Mouse (Mus musculus) stomach, postnatal 0 days (tissue): ENCODE results near the gene Aff4. TPM values are rescaled to one million over a fixed set of nuclear protein-coding genes. Genes with fewer than 3 reads are reported as not detected.

Source experiments
- ATAC-seq: fragments of 200-750 bp; cut with Nextera tagmentation; 2 replicates; pipeline ENCODE4 v1.8.0; 2017; ENCODE audit not compliant: low FRiP score, low TSS enrichment
- DNase-seq: peaks from one replicate; pipeline ENCODE4 v3.0.0-alpha.2; 2016; ENCODE audit warnings: low spot score
- H3K27ac ChIP-seq: fragments of 300-500 bp; sonication (generic); replicated peaks from 2 replicates; pipeline ENCODE4 v1.5.1; 2014; ENCODE audit warnings: mild to moderate bottlenecking, control low read depth
- H3K27me3 ChIP-seq: fragments of 300-500 bp; sonication (generic); 2 replicates; pipeline ENCODE4 v1.6.1; 2014; ENCODE audit warnings: low read length; ENCODE audit not compliant: control insufficient read depth, insufficient read depth
- H3K36me3 ChIP-seq: fragments of 300-500 bp; sonication (generic); 2 replicates; pipeline ENCODE4 v1.6.1; 2014; ENCODE audit warnings: low read length, mixed read lengths; ENCODE audit not compliant: control insufficient read depth, insufficient read depth
- H3K4me1 ChIP-seq: fragments of 300-500 bp; sonication (generic); replicated peaks from 2 replicates; pipeline ENCODE4 v1.6.1; 2014; ENCODE audit warnings: antibody characterized with exemption; ENCODE audit not compliant: control insufficient read depth, insufficient read depth
- H3K4me2 ChIP-seq: fragments of 300-500 bp; sonication (generic); replicated peaks from 2 replicates; pipeline ENCODE4 v1.6.1; 2014; ENCODE audit warnings: low read depth, mild to moderate bottlenecking, control low read depth, moderate library complexity
- H3K4me3 ChIP-seq: fragments of 300-500 bp; sonication (generic); 2 replicates; pipeline ENCODE4 v1.5.1; 2014; ENCODE audit warnings: low read depth, low read length, control low read depth
- H3K9ac ChIP-seq: fragments of 300-500 bp; sonication (generic); 2 replicates; pipeline ENCODE4 v1.6.1; 2014; ENCODE audit warnings: mild to moderate bottlenecking, low read length, control low read depth, mixed read lengths
- H3K9me3 ChIP-seq: fragments of 300-500 bp; sonication (generic); 2 replicates; pipeline ENCODE4 v1.6.1; 2016; ENCODE audit warnings: low read length; ENCODE audit not compliant: control insufficient read depth
- CTCF ChIP-seq: IDR thresholded peaks from 2 replicates; pipeline ENCODE4 v1.5.1; 2016; ENCODE audit warnings: antibody characterized with exemption, low read depth, mild to moderate bottlenecking, moderate library complexity
- EP300 ChIP-seq: optimal IDR thresholded peaks from 2 replicates; pipeline ENCODE3; 2016; ENCODE audit warnings: antibody characterized with exemption
- WGBS: fragments of 180-500 bp; shearing (Covaris S2); extraction: QIAGEN DNeasy Blood & Tissue Kit; methylation state at CpG from one replicate; pipeline ENCODE4 v1.1.7; 2014; 5-methylcytosine and 5-hydroxymethylcytosine counted together
- polyA plus RNA-seq: library from polyadenylated mRNA; unstranded; fragments of >200 nt; fragmentation: Nextera tagmentation; extraction: Ambion mirVana; gene quantifications from 2 replicates; pipeline ENCODE4 v1.2.1, GENCODE M21; 2015

Aff4 gene
- polyA plus RNA-seq, 1 experiment from 2014 or later = 28.5 TPM

DNA sequence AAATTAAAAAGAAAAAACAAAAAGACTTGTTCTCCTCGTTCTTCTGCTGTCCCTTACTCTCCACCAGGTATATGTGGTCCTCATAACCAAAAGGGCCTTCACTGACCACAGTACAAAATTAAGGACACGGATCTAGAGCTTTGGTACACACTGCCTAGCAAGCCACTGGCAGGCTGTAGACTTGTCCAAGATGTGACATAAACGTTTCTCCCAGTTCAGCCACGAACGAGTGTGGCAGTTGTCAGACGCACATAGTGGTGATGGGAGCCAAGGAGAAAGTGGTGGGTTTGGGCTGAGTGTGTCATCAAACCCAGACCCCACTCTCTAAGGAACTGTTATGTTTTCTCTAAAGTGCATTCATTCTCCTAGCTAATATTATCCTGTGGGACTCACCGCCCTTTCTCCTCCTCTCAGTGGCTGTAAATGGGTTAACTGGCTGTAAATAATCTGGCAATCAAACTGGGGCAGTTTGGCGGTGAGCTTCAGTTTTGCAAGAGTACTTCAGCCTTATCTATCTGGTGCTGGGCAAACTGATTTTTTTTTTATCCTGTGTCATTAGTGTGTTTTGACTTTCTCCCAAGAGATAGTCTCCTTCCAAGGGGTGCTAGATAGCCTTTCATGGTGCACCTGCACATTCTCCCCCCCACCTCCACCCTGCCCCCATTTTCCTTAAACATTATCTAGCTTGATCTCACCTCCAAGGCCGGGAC lies 80.9 kb downstream of the Aff4 start:
- peak overlapping the region; percentile 80 for H3K4me3 ChIP-seq
- DNase-seq (no peak), ATAC-seq (peak; percentile 50; the same call in 1 of the 2 replicates)
- peak overlapping the region; percentile 54 for H3K9ac ChIP-seq
- 9% methylated on average over 9 of the region's 9 CpGs for WGBS
- H3K27me3 ChIP-seq = no peaks in the 10 kb centered on the region
- H3K9me3 ChIP-seq = no peaks in the 10 kb centered on the region
- H3K4me2 ChIP-seq = peak overlapping the region; percentile 88
- TF ChIP-seq CTCF = no peak
- no peak for TF ChIP-seq EP300
- H3K36me3 ChIP-seq = no peaks in the 10 kb centered on the region
- H3K27ac ChIP-seq = peak overlapping the region; percentile 67; the same call in 1 of the 2 replicates
- H3K4me1 ChIP-seq = no peaks in the 10 kb centered on the region; the same call in 1 of the 2 replicates

DNA sequence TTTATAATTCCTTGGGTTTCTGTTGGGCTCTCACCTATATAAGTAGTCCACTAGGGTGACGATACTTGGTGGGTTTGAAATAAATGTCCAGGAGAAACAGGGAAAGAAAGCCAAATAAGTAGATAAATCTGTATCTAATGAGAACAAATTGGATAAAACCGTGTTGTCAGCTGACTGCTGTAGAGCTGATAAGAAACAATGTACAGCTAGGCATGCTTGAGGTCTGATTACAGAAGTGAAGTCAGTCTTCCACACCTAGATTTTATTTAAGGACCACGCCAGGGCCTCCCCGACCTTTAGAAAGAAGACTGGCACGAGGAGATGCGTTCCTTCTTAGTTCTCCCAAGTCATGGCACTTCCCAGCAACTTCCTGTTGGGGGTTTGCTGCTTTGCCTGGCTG lies 82.4 kb downstream of the Aff4 start:
- Histone ChIP-seq H3K27me3 (no peaks in the 10 kb centered on the region), H3K4me3 (no peak overlapping the region), H3K4me1 (no peaks in the 10 kb centered on the region; the same call in 1 of the 2 replicates), H3K9ac (no peak overlapping the region), H3K36me3 (no peaks in the 10 kb centered on the region), H3K4me2 (no peak overlapping the region), H3K27ac (no peak overlapping the region), H3K9me3 (no peaks in the 10 kb centered on the region)
- WGBS = 44% methylated on average over 6 of the region's 6 CpGs
- TF ChIP-seq EP300 (no peak), CTCF (no peak)
- DNase-seq = no peak
- no peak for ATAC-seq

DNA sequence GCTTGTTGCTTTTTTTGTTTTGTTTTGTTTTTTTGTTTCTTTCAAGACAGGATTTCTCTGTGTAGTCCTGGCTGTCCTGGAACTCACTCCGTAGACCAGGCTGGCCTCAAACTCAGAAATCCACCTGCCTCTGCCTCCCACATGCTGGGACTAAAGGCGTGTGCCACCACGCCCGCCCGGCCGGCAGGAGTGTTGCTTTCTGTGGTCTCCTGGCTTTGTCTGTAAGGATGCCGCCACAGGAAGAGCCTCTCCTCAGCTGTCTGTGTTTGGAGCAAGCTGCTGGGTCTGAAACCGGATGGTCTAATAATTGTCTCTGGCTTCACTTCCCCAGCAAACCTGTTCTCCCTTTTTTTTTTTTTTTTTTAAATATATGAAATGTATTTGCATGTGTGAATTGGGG lies 84.9 kb downstream of the Aff4 start:
- Histone ChIP-seq H3K4me3 (no peak overlapping the region), H3K36me3 (no peaks in the 10 kb centered on the region), H3K27me3 (no peaks in the 10 kb centered on the region), H3K4me1 (no peaks in the 10 kb centered on the region), H3K27ac (no peak overlapping the region), H3K4me2 (no peak overlapping the region), H3K9me3 (no peaks in the 10 kb centered on the region), H3K9ac (no peak overlapping the region)
- no peak for ATAC-seq
- DNase-seq = no peak
- TF ChIP-seq EP300 (no peak), CTCF (no peak)
- 79% methylated on average over 8 of the region's 8 CpGs for WGBS

DNA sequence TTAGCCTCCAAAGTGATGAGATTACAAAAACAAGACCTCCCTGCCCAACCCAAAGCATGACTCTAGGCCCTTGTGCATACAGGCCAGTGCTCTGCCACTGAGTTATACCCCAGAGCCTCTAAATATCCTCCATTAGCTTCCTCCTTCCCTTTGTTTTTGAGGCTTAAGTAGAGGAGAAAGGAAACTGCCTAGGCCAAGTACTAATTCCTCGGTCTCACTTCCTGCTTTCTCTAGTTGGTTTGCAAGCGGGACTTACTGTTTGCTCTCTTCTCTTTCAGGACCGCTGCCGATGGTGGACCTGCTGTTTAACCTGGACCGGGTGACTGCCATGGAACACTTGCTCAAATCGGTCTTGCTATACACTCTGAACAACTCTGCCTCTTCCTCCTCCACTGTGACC lies 85.7 kb downstream of the Aff4 start:
- H3K4me3 ChIP-seq = no peak overlapping the region
- no peaks in the 10 kb centered on the region for H3K36me3 ChIP-seq
- no peak for ATAC-seq
- no peak overlapping the region for H3K9ac ChIP-seq
- WGBS = 77% methylated on average over 6 of the region's 6 CpGs
- no peak for DNase-seq
- no peaks in the 10 kb centered on the region for H3K4me1 ChIP-seq
- TF ChIP-seq EP300 = no peak
- TF ChIP-seq CTCF = no peak
- H3K27ac ChIP-seq = no peak overlapping the region
- H3K4me2 ChIP-seq = no peak overlapping the region
- H3K9me3 ChIP-seq = no peaks in the 10 kb centered on the region
- no peaks in the 10 kb centered on the region for H3K27me3 ChIP-seq

DNA sequence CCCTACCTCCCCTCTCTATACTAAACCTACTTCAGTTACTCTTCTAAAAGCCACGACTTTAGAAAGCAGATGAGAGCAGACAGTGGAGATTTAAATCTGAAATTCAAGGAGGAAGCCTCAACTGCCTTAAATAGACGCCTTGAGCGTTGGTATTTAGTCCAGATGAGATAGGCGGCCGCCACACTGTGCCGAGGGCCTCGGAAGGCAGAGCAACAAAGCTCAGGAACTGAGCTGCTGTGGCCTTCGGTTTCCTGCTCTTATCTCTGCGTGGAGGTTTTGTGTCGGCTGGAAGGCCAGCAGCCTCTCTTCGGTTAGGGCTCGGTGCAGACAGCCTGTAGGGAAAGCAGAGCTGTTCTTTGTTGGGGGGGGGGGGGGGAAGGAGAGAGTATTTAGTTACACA lies 91.3 kb downstream of the Aff4 start:
- whole genome bisulfite sequencing = 32% methylated on average over 12 of the region's 12 CpGs

DNA sequence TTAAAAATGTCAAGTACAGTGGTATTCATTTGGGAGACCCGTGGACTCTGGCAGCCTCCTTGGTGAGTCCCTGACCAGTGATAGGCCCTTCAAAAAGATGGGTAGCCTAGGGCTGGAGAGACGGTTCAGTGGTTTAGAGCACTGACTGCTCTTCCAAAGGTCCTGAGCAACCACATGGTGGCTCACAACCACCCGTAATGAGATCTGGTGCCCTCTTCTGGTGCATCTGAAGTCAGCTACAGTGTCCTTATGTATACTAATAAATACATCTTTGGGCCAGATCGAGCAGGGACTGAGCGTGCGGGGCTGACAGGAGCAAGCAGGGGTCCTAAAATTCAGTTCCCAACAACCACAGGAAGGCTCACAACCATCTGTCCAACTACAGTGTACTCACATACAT lies 93.2 kb downstream of the Aff4 start:
- TF ChIP-seq CTCF (peak; percentile 75), EP300 (no peak)
- no peak overlapping the region for H3K4me2 ChIP-seq
- H3K9me3 ChIP-seq = no peaks in the 10 kb centered on the region
- H3K4me3 ChIP-seq = no peak overlapping the region
- no peaks in the 10 kb centered on the region for H3K27me3 ChIP-seq
- WGBS = 36% methylated on average over 6 of the region's 6 CpGs
- no peak overlapping the region for H3K27ac ChIP-seq
- DNase-seq (no peak), ATAC-seq (0 out of 2 replicates have a peak, but pooled peaks have one; percentile 19)
- H3K9ac ChIP-seq = no peak overlapping the region
- no peaks in the 10 kb centered on the region for H3K4me1 ChIP-seq
- no peaks in the 10 kb centered on the region for H3K36me3 ChIP-seq

More for the DNA sequence above, 91.3 kb downstream of the Aff4 start:
- H3K9ac ChIP-seq = no peak overlapping the region
- no peaks in the 10 kb centered on the region for H3K9me3 ChIP-seq
- no peaks in the 10 kb centered on the region for H3K4me1 ChIP-seq
- no peak overlapping the region for H3K4me2 ChIP-seq
- no peak overlapping the region for H3K27ac ChIP-seq
- ATAC-seq (0 out of 2 replicates have a peak, but pooled peaks have one; percentile 28), DNase-seq (no peak)
- H3K36me3 ChIP-seq = no peaks in the 10 kb centered on the region
- no peak for TF ChIP-seq EP300
- TF ChIP-seq CTCF = no peak
- H3K27me3 ChIP-seq = no peaks in the 10 kb centered on the region
- H3K4me3 ChIP-seq = no peak overlapping the region
